Mouse (Mus musculus): ENCODE data around the gene Mgat5b.

DNA sequence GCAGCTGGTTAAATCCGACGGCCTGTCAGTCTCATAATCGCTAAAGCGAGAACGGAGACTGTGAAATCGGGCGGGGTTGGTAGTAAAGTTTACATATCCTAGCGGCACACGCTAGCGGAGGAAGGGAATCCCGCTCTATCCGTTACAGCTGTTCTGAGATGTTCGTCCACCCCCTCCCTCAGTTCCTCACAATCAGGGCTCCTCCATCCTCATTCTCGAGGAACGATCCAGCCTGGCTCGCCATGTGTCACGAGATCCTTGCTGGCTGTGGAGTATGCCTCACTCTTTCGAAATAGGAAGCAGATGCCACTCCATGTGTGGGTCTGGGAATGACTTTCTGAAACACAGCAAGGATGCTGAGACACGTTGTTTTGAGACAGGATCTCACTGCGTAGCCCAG is 44.7 kb upstream of the Mgat5b start:
- no peak for TF ChIP-seq CTCF (IDR thresholded peaks at IDR 0.05; ENCODE audit: borderline replicate concordance, control insufficient read depth, extremely low read depth, insufficient read depth, low read length, poor library complexity)
- TF ChIP-seq POLR2A (IDR thresholded peaks at IDR 0.05; ENCODE audit: control insufficient read depth, extremely low read depth, insufficient read depth, low read length, poor library complexity), result no peak
